Mouse (Mus musculus) liver, embryonic 14.5 days (tissue): ENCODE measurements around the gene Rrn3. TPM values are rescaled to one million over a fixed set of nuclear protein-coding genes. Genes with fewer than 3 reads are reported as not detected.
"Not testable (repeated sequence)": the region's sequence is repeated elsewhere in the genome, so short reads cannot be mapped to it uniquely, and the experiment has no call there.

Experiments used
- ATAC-seq: fragments of 200-750 bp; cut with Nextera tagmentation; 2 replicates; pipeline ENCODE4 v1.8.0; 2017; ENCODE audit warnings: moderate number of reproducible peaks, mild to moderate bottlenecking, moderate library complexity; ENCODE audit not compliant: insufficient read depth
- DNase-seq, 3 experiments: peaks; one replicate each; pipeline ENCODE4 v3.0.0-alpha.2; 2012 to 2013; ENCODE audit warnings: low read depth in 3 of 3, low spot score in 3 of 3
- H3K27ac ChIP-seq: fragments of 300-500 bp; sonication (generic); 2 replicates; pipeline ENCODE4 v1.5.1; 2014; ENCODE audit warnings: moderate library complexity, mild to moderate bottlenecking, control low read depth, inconsistent platforms
- H3K27me3 ChIP-seq: fragments of 300-500 bp; sonication (generic); 2 replicates; pipeline ENCODE4 v1.6.1; 2014; ENCODE audit warnings: mild to moderate bottlenecking, low read length, moderate library complexity; ENCODE audit not compliant: control insufficient read depth, insufficient read depth
- H3K36me3 ChIP-seq: fragments of 300-500 bp; sonication (generic); replicated peaks from 2 replicates; pipeline ENCODE4 v1.6.1; 2014; ENCODE audit warnings: low read depth; ENCODE audit not compliant: control insufficient read depth, insufficient read depth
- H3K4me1 ChIP-seq, 2 experiments: fragments of 200-500 bp in 1 of 2; fragments of 300-500 bp in 1 of 2; sonication (generic) in 1 of 2; replicated peaks; 2 replicates each; pipeline ENCODE4 v1.6.1; 2012 to 2014; ENCODE audit warnings: antibody characterized with exemption in 1 of 2, inconsistent platforms in 1 of 2, low read length in 1 of 2; ENCODE audit not compliant: control insufficient read depth in 2 of 2, insufficient read depth in 2 of 2
- H3K4me2 ChIP-seq: fragments of 300-500 bp; sonication (generic); 2 replicates; pipeline ENCODE4 v1.6.1; 2014; ENCODE audit warnings: low read depth, mild to moderate bottlenecking, control low read depth, moderate library complexity
- H3K4me3 ChIP-seq, 2 experiments: fragments of 200-500 bp in 1 of 2; fragments of 300-500 bp in 1 of 2; sonication (generic) in 1 of 2; 2 replicates each; pipeline ENCODE4 v1.5.1; 2012 to 2014; ENCODE audit warnings: low read depth in 2 of 2, low read length in 2 of 2, mild to moderate bottlenecking in 2 of 2, control low read depth in 1 of 2, inconsistent platforms in 1 of 2, moderate library complexity in 1 of 2; ENCODE audit not compliant: insufficient read depth in 1 of 2
- H3K9ac ChIP-seq: fragments of 300-500 bp; sonication (generic); replicated peaks from 2 replicates; pipeline ENCODE4 v1.6.1; 2014; ENCODE audit warnings: mild to moderate bottlenecking, control low read depth, moderate library complexity
- H3K9me3 ChIP-seq: fragments of 300-500 bp; sonication (generic); 2 replicates; pipeline ENCODE4 v1.6.1; 2016; ENCODE audit warnings: low read length, mixed read lengths; ENCODE audit not compliant: control insufficient read depth
- CTCF ChIP-seq: IDR thresholded peaks from 2 replicates; pipeline ENCODE4 v1.5.1; 2016; ENCODE audit warnings: antibody characterized with exemption, low read depth, control low read depth
- EP300 ChIP-seq: IDR thresholded peaks from 2 replicates; pipeline ENCODE4 v1.6.1; 2016; ENCODE audit warnings: antibody characterized with exemption, low read depth
- whole genome bisulfite sequencing: fragments of 180-500 bp; shearing (Covaris S2); extraction: QIAGEN DNeasy Blood & Tissue Kit; methylation state at CpG from one replicate; pipeline ENCODE4 v1.1.7; 2014; ENCODE audit not compliant: insufficient replicate concordance; 5-methylcytosine and 5-hydroxymethylcytosine counted together
- polyA plus RNA-seq, 2 experiments: library from polyadenylated mRNA; depleted of rRNA in 1 of 2; stranded (reverse) in 1 of 2; unstranded in 1 of 2; fragments of >200 nt; fragmentation: Nextera tagmentation in 1 of 2; extraction: Ambion mirVana in 1 of 2; gene quantifications; 2 replicates each; pipeline versions ENCODE4 v1.2.1 to v1.2.3; 2012 to 2014

Rrn3 gene
- polyA plus RNA-seq (2012; rRNA removed), result 4.4 and 7.2 TPM in 2 replicates
- 15.3 and 17.3 TPM in 2 replicates for polyA plus RNA-seq (2014; fragmentation: Nextera tagmentation; extraction: Ambion mirVana)

GRCm38 (mm10) chr16:13780353-13781036, at the start of gene Rrn3:
Gene Rrn3, plus strand, starts transcription at chr16:13780708.
- WGBS, result under 1% methylated on average over 57 of the region's 57 CpGs
- Histone ChIP-seq H3K27me3 (no peaks in the 10 kb centered on the region), H3K36me3 (peaks cover 6% of the 10 kb centered on the region), H3K4me1 (peaks cover 7 to 16% of the 10 kb centered on the region in 2 experiments), H3K9ac (peak within 1 kb of the TSS; percentile 87), H3K27ac (peak within 1 kb of the TSS; percentile 52), H3K4me3 (peak within 1 kb of the TSS; percentile 82 to 87), H3K9me3 (no peaks in the 10 kb centered on the region), H3K4me2 (peak within 1 kb of the TSS; percentile 80)
- DNase-seq (peak; percentile 73 to 76 (median 75)), ATAC-seq (peak; percentile 97)
- no peak for TF ChIP-seq CTCF
- no peak for TF ChIP-seq EP300

DNA sequence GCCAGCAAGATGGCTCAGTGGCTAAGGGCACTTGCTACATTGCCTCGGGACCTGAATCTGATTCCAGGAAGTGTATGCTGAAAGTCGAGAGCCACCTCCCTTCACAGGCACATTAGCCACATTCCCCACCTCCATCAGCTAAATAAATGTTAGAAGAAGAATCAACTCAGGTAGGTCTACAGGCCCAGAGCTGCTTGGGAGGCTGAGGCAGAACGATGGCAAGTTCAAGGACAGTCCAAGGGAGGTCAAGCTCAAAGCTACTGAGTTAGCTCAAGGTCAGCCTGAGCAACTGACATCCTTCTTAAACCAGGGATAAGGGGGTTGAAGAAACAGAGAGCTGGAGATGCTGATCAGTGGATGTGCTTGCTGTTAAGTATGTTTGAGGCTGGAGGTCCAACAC, 47.7 kb upstream of the Rrn3 start:
- Histone ChIP-seq H3K4me3 (no peak overlapping the region), H3K27me3 (no peaks in the 10 kb centered on the region), H3K9me3 (no peaks in the 10 kb centered on the region), H3K4me1 (peaks cover 0 to 4% of the 10 kb centered on the region in 2 experiments; a peak in 2 of 4 replicates), H3K4me2 (no peak overlapping the region), H3K9ac (no peak overlapping the region), H3K27ac (no peak overlapping the region), H3K36me3 (no peaks in the 10 kb centered on the region)
- WGBS, result 39% methylated on average over 3 of the region's 3 CpGs
- ATAC-seq, result no peak
- no peak for TF ChIP-seq CTCF
- no peak for TF ChIP-seq EP300
- DNase-seq, result no peak

DNA sequence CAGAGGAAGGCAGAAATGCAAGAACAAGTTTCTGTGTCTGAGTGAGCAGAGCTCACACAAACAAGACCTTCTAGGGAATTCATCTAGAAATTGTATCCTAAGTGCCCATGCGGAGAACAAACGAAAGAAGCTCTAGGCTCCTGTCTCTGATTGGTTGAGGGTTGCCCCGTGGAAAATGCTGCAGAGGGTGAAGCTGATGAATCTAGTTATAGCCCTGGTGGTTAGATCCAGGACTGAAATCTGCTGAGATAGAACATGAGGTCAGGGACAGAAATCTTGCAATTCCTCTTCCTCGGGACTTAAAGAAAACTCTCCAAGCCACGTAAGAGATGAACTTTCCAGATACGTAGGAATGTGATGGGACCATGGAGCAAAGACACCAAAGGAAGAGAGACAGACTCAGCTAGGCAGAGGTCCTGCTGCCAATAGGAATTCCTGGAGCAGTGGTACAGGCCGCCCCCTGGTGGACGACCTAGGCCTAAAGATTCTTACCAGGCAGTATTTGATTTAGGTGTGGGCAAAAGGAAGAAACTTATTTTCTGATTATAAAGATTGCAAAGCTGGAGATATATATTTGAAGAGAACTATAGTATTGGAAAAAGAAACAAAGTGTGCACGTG, 46.9 kb upstream of the Rrn3 start:
- ATAC-seq, result no peak
- H3K27me3 ChIP-seq, result no peaks in the 10 kb centered on the region
- no peak overlapping the region for H3K4me3 ChIP-seq
- no peaks in the 10 kb centered on the region for H3K9me3 ChIP-seq
- 12% methylated on average over 9 of the region's 9 CpGs for WGBS
- no peak overlapping the region for H3K27ac ChIP-seq
- H3K4me1 ChIP-seq, result peaks cover 0 to 4% of the 10 kb centered on the region in 2 experiments; a peak in 2 of 4 replicates
- H3K9ac ChIP-seq, result no peak overlapping the region
- peak in 2 of 3 experiments; percentile 13 to 41 for DNase-seq
- H3K36me3 ChIP-seq, result no peaks in the 10 kb centered on the region
- TF ChIP-seq EP300, result no peak
- peak; percentile 86 for TF ChIP-seq CTCF
- no peak overlapping the region for H3K4me2 ChIP-seq

- no peak for TF ChIP-seq EP300
- no peak for TF ChIP-seq CTCF
- Histone ChIP-seq H3K4me2 (no peak overlapping the region), H3K9me3 (no peaks in the 10 kb centered on the region), H3K4me1 (0 out of 4 replicates have a peak, but pooled peaks cover 0 to under 1% of the 10 kb centered on the region in 2 experiments), H3K36me3 (no peaks in the 10 kb centered on the region), H3K4me3 (no peak overlapping the region), H3K27ac (no peak overlapping the region), H3K9ac (no peak overlapping the region), H3K27me3 (no peaks in the 10 kb centered on the region)
- WGBS, result 74% methylated on average over 8 of the region's 8 CpGs
- DNase-seq (no peak), ATAC-seq (no peak)
Measured at GRCm38 (mm10) chr16:13735977-13736376, 44.5 kb upstream of the Rrn3 start.

- WGBS, result 44% methylated on average over 4 of the region's 4 CpGs
- H3K9me3 ChIP-seq, ATAC-seq, H3K9ac ChIP-seq, H3K36me3 ChIP-seq, H3K4me2 ChIP-seq, H3K27ac ChIP-seq, H3K27me3 ChIP-seq, H3K4me1 ChIP-seq, DNase-seq, H3K4me3 ChIP-seq: not testable (repeated sequence)
Measured at GRCm38 (mm10) chr16:13739044-13739443, 41.5 kb upstream of the Rrn3 start.
